7 mouse cellular contexts compared by ENCODE assay signal in genomic region chr11:70254337-70254736, GRCm38 (mm10). TPM values are rescaled to one million over a fixed set of nuclear protein-coding genes. Genes with fewer than 3 reads are reported as not detected.
A peak's percentile ranks its signal among the peaks of the same experiment; 100 is the strongest.
DNase-seq lines count a peak whose midpoint lies in the region; ATAC-seq and TF ChIP-seq lines count a peak whose summit lies in the region.

No protein-coding gene starts in this region.

- H3K4me2 ChIP-seq in forebrain, embryonic 15.5 days (replicated peaks): 0 out of 2 replicates have a peak overlapping the region, but pooled peaks have one; percentile 14
- peak overlapping the region; percentile 59 for H3K4me2 ChIP-seq in limb, embryonic 15.5 days

- 11% methylated on average over 18 of the region's 18 CpGs for WGBS in lung, adult 2 months
- WGBS in forebrain, embryonic 15.5 days: 2% methylated on average over 18 of the region's 18 CpGs
- 3% methylated on average over 18 of the region's 18 CpGs for WGBS in limb, embryonic 15.5 days
- 4% methylated on average over 18 of the region's 18 CpGs for WGBS in olfactory bulb, adult 2 months

- ATAC-seq in forebrain, embryonic 15.5 days (replicated peaks): no peak
- ATAC-seq in limb, embryonic 15.5 days (ENCODE audit: insufficient number of reproducible peaks, low FRiP score, low TSS enrichment, low read depth): no peak

- no peak for TF ChIP-seq POLR2A in lung, adult 2 months (IDR thresholded peaks at IDR 0.05; ENCODE audit: borderline replicate concordance, extremely low read depth, low read depth, low read length)
- TF ChIP-seq POLR2A in olfactory bulb, adult 2 months (IDR thresholded peaks at IDR 0.05; ENCODE audit: insufficient read depth, low read depth, low read length): no peak

- no peak overlapping the region for H3K27ac ChIP-seq in forebrain, embryonic 15.5 days (replicated peaks)
- 0 out of 2 replicates have a peak overlapping the region, but pooled peaks have one; percentile 7 for H3K27ac ChIP-seq in limb, embryonic 15.5 days
- H3K27ac ChIP-seq in olfactory bulb, adult 2 months (ENCODE audit: insufficient read depth, low read depth, low read length): no peak overlapping the region

- peak; percentile 16 for DNase-seq in lung, adult 2 months
- DNase-seq in lung, postnatal 36 days: no peak
- no peak for DNase-seq in testis, postnatal 14 days (ENCODE audit: low spot score)
- no peak for DNase-seq in right cerebral cortex, adult 2 months (ENCODE audit: low spot score in 2 of 2)

- peaks cover 41% of the 10 kb centered on the region for H3K27me3 ChIP-seq in forebrain, embryonic 15.5 days
- peaks cover 61% of the 10 kb centered on the region for H3K27me3 ChIP-seq in limb, embryonic 15.5 days

- peaks cover 6% of the 10 kb centered on the region for H3K4me1 ChIP-seq in lung, adult 2 months (ENCODE audit: control insufficient read depth, insufficient read depth, low read length)
- no peaks in the 10 kb centered on the region for H3K4me1 ChIP-seq in forebrain, embryonic 15.5 days
- H3K4me1 ChIP-seq in limb, embryonic 15.5 days: peaks cover 17% of the 10 kb centered on the region
- peaks cover 15% of the 10 kb centered on the region for H3K4me1 ChIP-seq in olfactory bulb, adult 2 months (ENCODE audit: control insufficient read depth, insufficient read depth, low read length)

- H3K9ac ChIP-seq in forebrain, embryonic 15.5 days (replicated peaks): no peak overlapping the region
- no peak overlapping the region for H3K9ac ChIP-seq in limb, embryonic 15.5 days

- H3K36me3 ChIP-seq in forebrain, embryonic 15.5 days: no peaks in the 10 kb centered on the region
- no peaks in the 10 kb centered on the region for H3K36me3 ChIP-seq in limb, embryonic 15.5 days

- no peaks in the 10 kb centered on the region for H3K9me3 ChIP-seq in forebrain, embryonic 15.5 days
- H3K9me3 ChIP-seq in limb, embryonic 15.5 days: no peaks in the 10 kb centered on the region

- no peak for TF ChIP-seq CTCF in lung, adult 2 months (IDR thresholded peaks at IDR 0.05; ENCODE audit: insufficient read depth, low read length)
- TF ChIP-seq CTCF in olfactory bulb, adult 2 months (IDR thresholded peaks at IDR 0.05; ENCODE audit: insufficient read depth, low read depth, low read length): no peak

- H3K4me3 ChIP-seq in lung, adult 2 months (replicated peaks; ENCODE audit: extremely low read depth, low read depth, low read length): peak overlapping the region; percentile 36
- H3K4me3 ChIP-seq in forebrain, embryonic 15.5 days: no peak overlapping the region
- peak overlapping the region; percentile 39 for H3K4me3 ChIP-seq in limb, embryonic 15.5 days
- 0 out of 2 replicates have a peak overlapping the region, but pooled peaks have one; percentile 6 for H3K4me3 ChIP-seq in olfactory bulb, adult 2 months (ENCODE audit: insufficient read depth, low read depth, low read length)

RNA-seq across cellular contexts. Expression of gene Alox12, which starts 0.8 kb away (rescaled TPM):
- polyA plus RNA-seq in lung, adult 2 months (2012; rRNA removed): 4.6 and 9.2 TPM in 2 replicates
- polyA plus RNA-seq in forebrain, embryonic 15.5 days (2015; fragmentation: Nextera tagmentation; extraction: Ambion mirVana): 0.66 and 0.79 TPM in 2 replicates
- 17.4 and 19.3 TPM in 2 replicates for polyA plus RNA-seq in limb, embryonic 15.5 days (2015; fragmentation: Nextera tagmentation; extraction: Ambion mirVana)
- not detected in 2 replicates for polyA plus RNA-seq in olfactory bulb, adult 2 months (2012; ENCODE audit: insufficient read depth, insufficient read length, low replicate concordance, missing spikeins)

RNA-seq across cellular contexts. Expression of gene Rnasek, which starts 14.7 kb away (rescaled TPM):
- 143 and 168 TPM in 2 replicates for polyA plus RNA-seq in lung, adult 2 months (2012; rRNA removed)
- 271 and 278 TPM in 2 replicates for polyA plus RNA-seq in forebrain, embryonic 15.5 days (2015; fragmentation: Nextera tagmentation; extraction: Ambion mirVana)
- polyA plus RNA-seq in limb, embryonic 15.5 days (2015; fragmentation: Nextera tagmentation; extraction: Ambion mirVana): 219 and 226 TPM in 2 replicates
- not detected in 2 replicates for polyA plus RNA-seq in olfactory bulb, adult 2 months (2012; ENCODE audit: insufficient read depth, insufficient read length, low replicate concordance, missing spikeins)

RNA-seq across cellular contexts. Expression of gene Gm21988, which starts 14.7 kb away (rescaled TPM):
- polyA plus RNA-seq in lung, adult 2 months (2012; rRNA removed): 6.6 and 7.2 TPM in 2 replicates
- polyA plus RNA-seq in forebrain, embryonic 15.5 days (2015; fragmentation: Nextera tagmentation; extraction: Ambion mirVana): 12.9 and 13.0 TPM in 2 replicates
- polyA plus RNA-seq in limb, embryonic 15.5 days (2015; fragmentation: Nextera tagmentation; extraction: Ambion mirVana): 12.1 TPM in 2 replicates
- not detected in 2 replicates for polyA plus RNA-seq in olfactory bulb, adult 2 months (2012; ENCODE audit: insufficient read depth, insufficient read length, low replicate concordance, missing spikeins)

RNA-seq across cellular contexts. Expression of gene 0610010K14Rik, which starts 16.6 kb away (rescaled TPM):
- 79.0 and 80.9 TPM in 2 replicates for polyA plus RNA-seq in lung, adult 2 months (2012; rRNA removed)
- polyA plus RNA-seq in forebrain, embryonic 15.5 days (2015; fragmentation: Nextera tagmentation; extraction: Ambion mirVana): 191 and 199 TPM in 2 replicates
- 154 and 172 TPM in 2 replicates for polyA plus RNA-seq in limb, embryonic 15.5 days (2015; fragmentation: Nextera tagmentation; extraction: Ambion mirVana)
- polyA plus RNA-seq in olfactory bulb, adult 2 months (2012; ENCODE audit: insufficient read depth, insufficient read length, low replicate concordance, missing spikeins): not detected in 2 replicates

RNA-seq across cellular contexts. Expression of gene Bcl6b, which starts 24.7 kb away (rescaled TPM):
- 21.9 and 25.6 TPM in 2 replicates for polyA plus RNA-seq in lung, adult 2 months (2012; rRNA removed)
- polyA plus RNA-seq in forebrain, embryonic 15.5 days (2015; fragmentation: Nextera tagmentation; extraction: Ambion mirVana): 5.7 and 6.1 TPM in 2 replicates
- polyA plus RNA-seq in limb, embryonic 15.5 days (2015; fragmentation: Nextera tagmentation; extraction: Ambion mirVana): 12.1 and 13.9 TPM in 2 replicates
- not detected in 2 replicates for polyA plus RNA-seq in olfactory bulb, adult 2 months (2012; ENCODE audit: insufficient read depth, insufficient read length, low replicate concordance, missing spikeins)
